Mouse (Mus musculus): ENCODE measurements around the gene Krtap28-10.
A peak's percentile ranks its signal among the peaks of the same experiment; 100 is the strongest.

Krtap28-10 gene

GRCm38 (mm10) chr1:83042380-83042779 is at the start of gene Krtap28-10:
TSS of gene Krtap28-10 (minus strand) at chr1:83042480.
- DNase-seq (ENCODE audit: low spot score) = no peak

GRCm38 (mm10) chr1:83091268-83091667 is 49.0 kb upstream of the Krtap28-10 start:
- DNase-seq (ENCODE audit: low spot score) = no peak

GRCm38 (mm10) chr1:83084790-83085189 is 42.5 kb upstream of the Krtap28-10 start:
- no peak for DNase-seq (ENCODE audit: low spot score)

- no peak for DNase-seq (ENCODE audit: low spot score)
Measured at GRCm38 (mm10) chr1:83077016-83077415, 34.7 kb upstream of the Krtap28-10 start.

- peak; percentile 87 for DNase-seq (ENCODE audit: low spot score)
Measured at GRCm38 (mm10) chr1:83076190-83076917, 34.1 kb upstream of the Krtap28-10 start.

- no peak for DNase-seq (ENCODE audit: low spot score)
Measured at GRCm38 (mm10) chr1:83075526-83076189, 33.4 kb upstream of the Krtap28-10 start.

- DNase-seq (ENCODE audit: low spot score) = no peak
Measured at GRCm38 (mm10) chr1:83067205-83067604, 24.9 kb upstream of the Krtap28-10 start.

GRCm38 (mm10) chr1:83066577-83066976 is 24.3 kb upstream of the Krtap28-10 start:
- no peak for DNase-seq (ENCODE audit: low spot score)

- peak; percentile 77 for DNase-seq (ENCODE audit: low spot score)
Measured at GRCm38 (mm10) chr1:83064851-83065250, 22.6 kb upstream of the Krtap28-10 start.

- no peak for DNase-seq (ENCODE audit: low spot score)
Measured at GRCm38 (mm10) chr1:83060643-83061042, 18.4 kb upstream of the Krtap28-10 start, which contains the start of gene Krtap28-13. TSS of gene Krtap28-13 (plus strand) at chr1:83060930.

GRCm38 (mm10) chr1:83059278-83059677 is 17.0 kb upstream of the Krtap28-10 start, which contains the start of gene A030005K14Rik:
TSS of gene A030005K14Rik (minus strand) at chr1:83059378.
- DNase-seq (ENCODE audit: low spot score) = no peak

GRCm38 (mm10) chr1:83058481-83058880 is 16.2 kb upstream of the Krtap28-10 start:
- DNase-seq (ENCODE audit: low spot score) = peak; percentile 16

GRCm38 (mm10) chr1:83044882-83045427 is 2.7 kb upstream of the Krtap28-10 start, which contains the start of gene Gm47969:
TSS of gene Gm47969 (plus strand) at chr1:83044932.
- DNase-seq (ENCODE audit: low spot score) = no peak

GRCm38 (mm10) chr1:83039080-83039479 is 3.2 kb downstream of the Krtap28-10 start:
- DNase-seq (ENCODE audit: low spot score) = no peak

GRCm38 (mm10) chr1:83038109-83038672 is 4.1 kb downstream of the Krtap28-10 start, which contains the start of gene Slc19a3:
TSS of gene Slc19a3 (minus strand) at chr1:83038448.
- DNase-seq (ENCODE audit: low spot score) = peak; percentile 71

- DNase-seq (ENCODE audit: low spot score) = no peak
Measured at GRCm38 (mm10) chr1:83036892-83037667, 5.2 kb downstream of the Krtap28-10 start.

GRCm38 (mm10) chr1:83034509-83034908 is 7.8 kb downstream of the Krtap28-10 start:
- no peak for DNase-seq (ENCODE audit: low spot score)

GRCm38 (mm10) chr1:83032508-83032907 is 9.8 kb downstream of the Krtap28-10 start:
- no peak for DNase-seq (ENCODE audit: low spot score)

GRCm38 (mm10) chr1:83031950-83032349 is 10.3 kb downstream of the Krtap28-10 start:
- DNase-seq (ENCODE audit: low spot score) = no peak

GRCm38 (mm10) chr1:83016556-83016955 is 25.7 kb downstream of the Krtap28-10 start:
- DNase-seq (ENCODE audit: low spot score) = no peak

- no peak for DNase-seq (ENCODE audit: low spot score)
Measured at GRCm38 (mm10) chr1:83015329-83015879, 26.9 kb downstream of the Krtap28-10 start.

Measured in embryo, embryonic 10.5 days (tissue).